Comparison of ENCODE assay signal across 25 mouse cellular contexts in the genomic region with DNA sequence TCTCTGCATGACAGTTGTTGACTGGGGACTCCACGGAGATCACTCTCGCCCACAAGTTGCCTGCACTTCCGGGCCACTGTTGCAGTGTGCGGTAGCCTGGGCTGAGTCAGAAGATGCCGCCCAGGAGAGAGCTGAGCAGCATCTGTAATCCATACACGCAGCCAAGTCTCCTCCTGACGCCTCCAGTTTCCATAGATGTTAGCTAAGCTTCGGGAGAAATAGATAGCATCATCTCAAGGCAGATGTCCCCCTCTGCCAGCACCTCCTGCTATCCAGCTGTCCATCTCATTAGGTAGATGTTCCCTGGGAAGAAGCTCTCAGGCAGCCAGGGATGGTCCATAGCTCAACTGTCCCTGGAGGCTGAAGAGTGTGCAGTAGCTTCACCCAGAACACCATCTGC.
A peak's percentile ranks its signal among the peaks of the same experiment; 100 is the strongest.
DNase-seq lines count a peak whose midpoint lies in the region; ATAC-seq and TF ChIP-seq lines count a peak whose summit lies in the region.
"Had no signal": no experiment of that assay in that cellular context is flagged by ENCODE, and none has a peak within 500 bp of the region (broad histone marks: within the 10 kb centered on the region; RNA-seq: fewer than 3 reads in every experiment).

No protein-coding gene starts in this region.

- H3K27ac ChIP-seq in left cerebral cortex, adult 2 months: peak overlapping the region; percentile 19; the same call in 1 of the 2 replicates
- H3K27ac ChIP-seq in forebrain, embryonic 15.5 days (replicated peaks): no peak overlapping the region
- H3K27ac ChIP-seq: embryonic facial prominence, embryonic 15.5 days; forebrain, embryonic 10.5 days; heart, adult 2 months; heart, embryonic 15.5 days; hindbrain, embryonic 13.5 days; hindbrain, postnatal 0 days had no signal

- no peak for TF ChIP-seq CTCF in left cerebral cortex, adult 2 months (IDR thresholded peaks at IDR 0.05)

- 92% methylated on average over 8 of the region's 8 CpGs for WGBS in forebrain, embryonic 15.5 days

- peaks cover 5% of the 10 kb centered on the region; the same call in 1 of the 2 replicates for H3K4me1 ChIP-seq in forebrain, embryonic 15.5 days
- H3K4me1 ChIP-seq: embryonic facial prominence, embryonic 15.5 days; heart, embryonic 15.5 days; hindbrain, embryonic 13.5 days had no signal

- no peaks in the 10 kb centered on the region for H3K36me3 ChIP-seq in forebrain, embryonic 15.5 days
- H3K36me3 ChIP-seq: embryonic facial prominence, embryonic 15.5 days; forebrain, embryonic 10.5 days; heart, embryonic 15.5 days; hindbrain, embryonic 13.5 days had no signal

- ATAC-seq in forebrain, embryonic 15.5 days (replicated peaks): no peak
- ATAC-seq: activated CD4-positive, CD25-positive, alpha-beta regulatory T cell, adult 4 months; forebrain, embryonic 14.5 days; hindbrain, postnatal 0 days had no signal

- no peak overlapping the region for H3K4me3 ChIP-seq in left cerebral cortex, adult 2 months
- no peak overlapping the region for H3K4me3 ChIP-seq in forebrain, embryonic 15.5 days
- H3K4me3 ChIP-seq: embryonic facial prominence, embryonic 15.5 days; erythroblast, embryonic 14.5 days; forebrain, embryonic 10.5 days; heart, adult 2 months; heart, embryonic 15.5 days; hindbrain, embryonic 13.5 days had no signal

- H3K9me3 ChIP-seq in forebrain, embryonic 15.5 days: no peaks in the 10 kb centered on the region
- H3K9me3 ChIP-seq: embryonic facial prominence, embryonic 15.5 days; forebrain, embryonic 10.5 days; heart, embryonic 15.5 days; hindbrain, embryonic 13.5 days had no signal

- no peak overlapping the region for H3K4me2 ChIP-seq in forebrain, embryonic 15.5 days (replicated peaks)
- H3K4me2 ChIP-seq: embryonic facial prominence, embryonic 15.5 days; heart, embryonic 11.5 days; heart, embryonic 15.5 days; hindbrain, embryonic 13.5 days had no signal

- H3K27me3 ChIP-seq in forebrain, embryonic 15.5 days: no peaks in the 10 kb centered on the region

- no peak overlapping the region for H3K9ac ChIP-seq in forebrain, embryonic 15.5 days (replicated peaks)
- H3K9ac ChIP-seq: embryonic facial prominence, embryonic 15.5 days; heart, embryonic 15.5 days; hindbrain, embryonic 13.5 days had no signal

- intact Hi-C loops in left cerebral cortex, adult 2 months (cut with DNase I): loop anchor here (2.0 to 5.0 kb wide), 2 partner anchors 203 to 324 kb away; no protein-coding TSS in a partner anchor
- intact Hi-C loops in left cerebral cortex, postnatal 4 days (cut with DNase I): loop anchor here (10.0 kb wide), 2 partner anchors 120 to 200 kb away; a partner anchor contains a TSS
- intact Hi-C loops in left cerebral cortex, postnatal 36 days (cut with DNase I): loop anchor here (1.0 to 5.0 kb wide), 3 partner anchors 200 to 323 kb away; a partner anchor contains a TSS

- DNase-seq in frontal cortex, adult 2 months (ENCODE audit: extremely low spot score in 1 of 2, low spot score in 1 of 2): peak; percentile 16 to 52
- no peak for DNase-seq in frontal cortex, postnatal 25 days (ENCODE audit: low spot score in 2 of 2)
- peak; percentile 17 to 26 for DNase-seq in left cerebral cortex, adult 2 months (ENCODE audit: extremely low spot score in 1 of 2, low spot score in 2 of 2)
- DNase-seq in left cerebral cortex, postnatal 4 days: no peak
- DNase-seq in brain, adult 2 months (ENCODE audit: low read depth, low spot score): peak; percentile 72
- DNase-seq in left cerebral cortex, postnatal 36 days (ENCODE audit: low spot score in 2 of 2): peak; percentile 26 to 36
- DNase-seq in T-cell, adult 2 months (ENCODE audit: low spot score): no peak
- DNase-seq: adrenal gland, adult 2 months; adrenal gland, postnatal 25 days; cerebellum, adult 2 months; cerebellum, postnatal 14 days; embryo, embryonic 11 days; gastrocnemius, postnatal 14 days; heart, adult 2 months; heart, postnatal 14 days had no signal

Comparison
In these comparisons a context has a peak if more than half of its experiments do, and no peak if none do; other contexts are left out.
1. DNase-seq: peak in frontal cortex, adult 2 months (2 of 2), left cerebral cortex, adult 2 months (2 of 2), brain, adult 2 months (single experiment) and left cerebral cortex, postnatal 36 days (2 of 2); none in frontal cortex, postnatal 25 days (0 of 2), left cerebral cortex, postnatal 4 days (single experiment) and T-cell, adult 2 months (single experiment).